Comparison of ENCODE assay signal across 1 mouse cellular context in genomic region chr6:86371340-86371911, GRCm38 (mm10).
A peak's percentile ranks its signal among the peaks of the same experiment; 100 is the strongest.
TF ChIP-seq lines count a peak whose summit lies in the region.

No protein-coding gene starts in this region.

TF ChIP-seq in myocyte, 11 proteins besides CTCF, POLR2A, EP300 and RAD21:
- no peak for TF ChIP-seq MAX (IDR thresholded peaks at IDR 0.05; ENCODE audit: low read depth)
- TF ChIP-seq MYOD1 (IDR thresholded peaks at IDR 0.05; ENCODE audit: control insufficient read depth in 1 of 3, insufficient read length in 2 of 3, low read depth in 2 of 3) = no peak
- TF ChIP-seq POLR2AphosphoS2 (IDR thresholded peaks at IDR 0.05; ENCODE audit: insufficient read length, low read depth) = peak; percentile 95
- TF ChIP-seq SRF (IDR thresholded peaks at IDR 0.05; ENCODE audit: control insufficient read depth, insufficient read length, low read depth) = peak; percentile 40
- TF ChIP-seq TCF3 (IDR thresholded peaks at IDR 0.05; ENCODE audit: insufficient read length, low read depth) = no peak
- TF ChIP-seq USF1 (IDR thresholded peaks at IDR 0.05; ENCODE audit: low read depth) = no peak
- TF ChIP-seq MYOG (IDR thresholded peaks at IDR 0.05; ENCODE audit: control insufficient read depth in 1 of 3, insufficient read depth in 1 of 3, insufficient read length in 2 of 3, low read depth in 2 of 3) = no peak
- no peak for TF ChIP-seq REST (IDR thresholded peaks at IDR 0.05; ENCODE audit: insufficient read depth, insufficient read length)
- TF ChIP-seq TCF12 (IDR thresholded peaks at IDR 0.05; ENCODE audit: insufficient read depth, poor library complexity, severe bottlenecking) = no peak
- TF ChIP-seq E2F4 (IDR thresholded peaks at IDR 0.05; ENCODE audit: insufficient read depth) = peak; percentile 61
